Comparison of ENCODE assay signal across 8 mouse cellular contexts in genomic region chr9:56924651-56925027, GRCm38 (mm10). TPM values are rescaled to one million over a fixed set of nuclear protein-coding genes. Genes with fewer than 3 reads are reported as not detected.
DNase-seq lines count a peak whose midpoint lies in the region; ATAC-seq lines count a peak whose summit lies in the region.

No protein-coding gene starts in this region.

- no peaks in the 10 kb centered on the region for H3K9me3 ChIP-seq in intestine, embryonic 14.5 days (ENCODE audit: control insufficient read depth, low read length)

- peak overlapping the region; percentile 74 for H3K4me2 ChIP-seq in intestine, embryonic 14.5 days (ENCODE audit: low read length)

- H3K27me3 ChIP-seq in intestine, embryonic 14.5 days (replicated peaks; ENCODE audit: control insufficient read depth, insufficient read depth, low read length): no peaks in the 10 kb centered on the region

- peak overlapping the region; percentile 23 for H3K9ac ChIP-seq in intestine, embryonic 14.5 days (ENCODE audit: low read length)

- DNase-seq in MEL-GATA-1-ER (ENCODE audit: extremely low read depth, low read depth): peak; percentile 26
- peak; percentile 15 to 27 for DNase-seq in cerebellum, postnatal 36 days
- peak; percentile 83 to 85 for DNase-seq in gastrocnemius, postnatal 36 days
- peak; percentile 70 for DNase-seq in intestine, embryonic 14.5 days (ENCODE audit: low spot score)
- DNase-seq in left cerebral cortex, postnatal 4 days: peak; percentile 77
- DNase-seq in mesoderm, embryonic 11.5 days (ENCODE audit: low read depth, low spot score): peak; percentile 43
- peak; percentile 38 to 56 for DNase-seq in spleen, postnatal 36 days (ENCODE audit: low spot score in 2 of 2)
- no peak for DNase-seq in thymus, postnatal 14 days

- peak overlapping the region; percentile 29; the same call in 1 of the 2 replicates for H3K27ac ChIP-seq in intestine, embryonic 14.5 days (ENCODE audit: low read depth)

- peaks cover 21% of the 10 kb centered on the region for H3K36me3 ChIP-seq in intestine, embryonic 14.5 days (ENCODE audit: control insufficient read depth, insufficient read depth, low read length)

- 13% methylated on average over 7 of the region's 7 CpGs for WGBS in intestine, embryonic 14.5 days

- H3K4me1 ChIP-seq in intestine, embryonic 14.5 days (replicated peaks; ENCODE audit: control insufficient read depth, insufficient read depth, low read length): peaks cover 39% of the 10 kb centered on the region

- peak; percentile 61; the same call in 1 of the 2 replicates for ATAC-seq in intestine, embryonic 14.5 days (replicated peaks; ENCODE audit: low FRiP score, low TSS enrichment, low read depth)

- intact Hi-C loops in gastrocnemius, postnatal 36 days (cut with DNase I): loop anchor here (5.0 kb wide), 2 partner anchors 32 to 208 kb away; partner anchors contain the start of gene Man2c1
- intact Hi-C loops in left cerebral cortex, postnatal 4 days (cut with DNase I): no loop called here

- H3K4me3 ChIP-seq in intestine, embryonic 14.5 days (ENCODE audit: low read depth, low read length): peak overlapping the region; percentile 35

RNA-seq across cellular contexts. Expression of gene Snx33, which starts 3.5 kb away (rescaled TPM):
- total RNA-seq in gastrocnemius, postnatal 36 days (2021): 1 to 10 TPM; 3.9 to 4.0 TPM
- 5.1 and 5.8 TPM in 2 replicates for polyA plus RNA-seq in intestine, embryonic 14.5 days (2014; fragmentation: Nextera tagmentation; extraction: Ambion mirVana)
- total RNA-seq in left cerebral cortex, postnatal 4 days (2021): 1 to 10 TPM; 3.1 to 3.8 TPM

RNA-seq across cellular contexts. Expression of gene Imp3, which starts 12.6 kb away (rescaled TPM):
- total RNA-seq in gastrocnemius, postnatal 36 days (2021): 10 to 100 TPM; 40.0 to 46.9 TPM
- polyA plus RNA-seq in intestine, embryonic 14.5 days (2014; fragmentation: Nextera tagmentation; extraction: Ambion mirVana): 79.9 and 82.5 TPM in 2 replicates
- total RNA-seq in left cerebral cortex, postnatal 4 days (2021): 10 to 100 TPM; 52.1 to 53.0 TPM

RNA-seq across cellular contexts. Expression of gene Snupn, which starts 26.0 kb away (rescaled TPM):
- total RNA-seq in gastrocnemius, postnatal 36 days (2021): 1 to 10 TPM; 7.2 to 8.8 TPM
- polyA plus RNA-seq in intestine, embryonic 14.5 days (2014; fragmentation: Nextera tagmentation; extraction: Ambion mirVana): 14.2 and 16.5 TPM in 2 replicates
- total RNA-seq in left cerebral cortex, postnatal 4 days (2021): 10 to 100 TPM; 16.7 to 16.9 TPM

RNA-seq across cellular contexts. Expression of gene Cspg4, which starts 59.8 kb away (rescaled TPM):
- 1 to 10 TPM; 5.7 to 8.2 TPM for total RNA-seq in gastrocnemius, postnatal 36 days (2021)
- polyA plus RNA-seq in intestine, embryonic 14.5 days (2014; fragmentation: Nextera tagmentation; extraction: Ambion mirVana): 17.6 and 21.0 TPM in 2 replicates
- total RNA-seq in left cerebral cortex, postnatal 4 days (2021): 10 to 100 TPM; 21.8 to 23.7 TPM
